Mouse (Mus musculus) lung, postnatal 4 days (tissue): ENCODE data around the gene Crtap.
A peak's percentile ranks its signal among the peaks of the same experiment; 100 is the strongest.

Experiments
- DNase-seq, 2 experiments: peaks; one replicate each; pipeline ENCODE4 v3.0.0; 2021

The Crtap gene

DNA sequence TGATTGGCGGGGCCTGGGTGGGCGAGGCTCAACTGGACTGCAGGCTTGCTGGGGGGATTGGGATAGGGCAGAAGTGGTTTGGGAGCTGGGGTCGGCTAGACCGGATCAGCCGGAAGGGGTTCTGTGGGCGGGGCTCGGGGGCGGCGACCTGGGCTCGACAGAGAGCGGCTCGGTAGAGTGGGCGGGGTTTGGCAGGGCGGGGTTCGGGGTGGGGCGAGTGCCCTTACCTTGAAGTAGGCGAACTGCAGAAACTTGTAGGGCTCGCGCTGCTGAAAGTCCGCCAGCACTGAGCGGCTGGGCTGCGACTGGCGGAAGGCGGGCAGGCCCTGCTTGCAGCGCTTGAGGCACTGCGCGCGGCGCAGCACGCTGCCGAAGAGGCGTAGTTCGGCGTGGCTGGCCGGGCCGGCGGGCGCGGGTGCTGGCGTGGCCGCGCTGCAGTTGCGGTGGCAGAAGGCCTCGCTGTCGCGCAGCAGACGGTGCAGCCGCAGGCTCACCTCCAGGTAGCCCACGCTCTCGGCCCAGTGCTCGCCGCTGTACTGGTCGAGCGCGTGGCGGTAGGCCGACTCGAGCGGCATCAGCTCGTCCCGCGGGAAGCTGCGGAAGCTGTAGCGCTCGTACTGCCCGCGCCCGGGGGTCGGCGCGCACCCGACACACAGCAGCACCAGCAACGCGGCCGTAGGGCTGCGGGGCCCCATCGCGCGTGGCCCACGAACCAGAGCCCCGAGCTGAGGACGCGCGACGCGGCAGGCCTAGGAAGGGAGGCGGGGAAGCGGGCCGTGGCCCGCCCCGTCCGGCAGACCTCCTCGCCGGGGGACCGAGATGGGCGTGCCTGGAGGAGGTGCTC is at the start of gene Crtap:
Crtap (minus strand) TSS at position 771 of the 844 bp plus-strand sequence.
- DNase-seq: peak; percentile 73 to 83

GRCm38 (mm10) chr9:114435668-114436067 is 45.2 kb upstream of the Crtap start:
- no peak for DNase-seq

DNA sequence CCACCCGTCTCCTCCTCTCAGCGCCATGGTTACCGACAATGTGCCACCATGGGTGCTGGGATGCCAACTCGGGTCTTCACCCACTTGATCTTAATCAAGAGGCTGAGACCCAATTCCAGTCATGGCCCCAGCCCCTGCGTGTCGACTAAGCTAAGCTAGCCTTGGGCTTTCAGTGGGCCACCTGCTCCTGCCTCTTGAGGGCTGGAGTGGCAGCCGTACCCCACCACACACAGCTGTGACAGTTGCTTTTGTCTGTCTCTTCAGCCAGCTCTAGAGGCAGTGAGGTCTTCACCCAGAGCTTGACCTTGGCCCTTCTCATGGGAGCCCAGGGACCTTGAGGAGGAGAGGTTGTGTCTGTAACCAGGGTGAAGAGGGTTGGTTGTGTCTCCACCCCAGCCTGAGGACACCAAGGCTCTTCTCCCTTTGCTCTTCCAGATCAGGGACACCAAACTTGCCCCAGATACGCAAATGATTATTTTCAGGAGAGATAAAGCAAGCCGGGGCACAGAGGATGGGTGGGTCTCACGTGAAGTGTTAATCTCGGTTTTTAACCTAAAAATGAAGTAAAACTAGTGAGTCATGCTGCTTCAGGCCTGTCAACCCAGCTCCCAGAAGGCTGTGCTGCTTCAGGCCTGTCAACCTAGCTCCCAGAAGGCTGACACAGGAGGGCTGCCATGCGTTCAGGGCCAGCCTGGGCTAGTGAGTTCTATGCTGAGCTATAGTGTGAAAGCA is 37.8 kb upstream of the Crtap start:
- DNase-seq: no peak

GRCm38 (mm10) chr9:114427425-114427824 is 37.0 kb upstream of the Crtap start:
- DNase-seq: no peak

DNA sequence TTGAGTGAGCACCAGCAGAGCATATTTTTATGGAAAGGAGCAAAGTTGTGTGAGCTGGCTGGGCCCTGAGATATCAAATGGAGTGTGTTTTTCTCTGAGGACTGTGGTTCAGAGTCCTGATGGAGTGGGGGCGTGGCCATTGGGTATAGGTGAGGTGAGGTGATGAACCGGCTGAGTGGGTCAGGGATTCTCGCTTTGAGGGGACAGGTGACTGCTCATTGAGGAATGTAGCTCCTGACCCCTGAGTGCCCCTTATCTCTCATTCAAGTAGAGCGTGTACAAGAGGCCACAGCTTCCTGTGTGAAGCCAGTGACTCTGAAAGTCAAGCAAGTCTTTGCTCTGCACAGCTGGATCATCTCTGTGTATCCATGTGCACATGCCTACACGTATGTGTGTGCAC is 35.7 kb upstream of the Crtap start:
- DNase-seq: peak; percentile 25 to 63

DNA sequence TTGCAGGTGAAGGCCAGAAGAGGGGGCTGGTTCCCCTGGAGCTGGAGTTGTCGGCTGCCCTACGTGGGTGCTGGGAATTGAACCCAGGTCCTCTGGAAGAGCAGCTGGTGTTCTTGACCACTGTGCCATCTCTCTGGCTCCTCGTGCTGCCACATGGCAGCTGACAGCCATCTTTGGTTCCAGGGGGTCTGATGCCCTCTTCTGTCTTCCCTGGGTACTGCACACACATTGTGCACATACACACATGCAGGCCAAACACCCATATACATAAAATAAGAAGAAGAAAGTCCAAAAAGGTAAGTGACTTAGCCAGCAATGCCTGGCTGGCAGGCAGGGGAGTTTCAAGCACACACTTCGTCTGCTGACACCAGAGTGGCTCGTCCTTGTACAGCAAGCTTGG is 35.1 kb upstream of the Crtap start:
- no peak for DNase-seq

GRCm38 (mm10) chr9:114421797-114422196 is 31.3 kb upstream of the Crtap start:
- DNase-seq: no peak

DNA sequence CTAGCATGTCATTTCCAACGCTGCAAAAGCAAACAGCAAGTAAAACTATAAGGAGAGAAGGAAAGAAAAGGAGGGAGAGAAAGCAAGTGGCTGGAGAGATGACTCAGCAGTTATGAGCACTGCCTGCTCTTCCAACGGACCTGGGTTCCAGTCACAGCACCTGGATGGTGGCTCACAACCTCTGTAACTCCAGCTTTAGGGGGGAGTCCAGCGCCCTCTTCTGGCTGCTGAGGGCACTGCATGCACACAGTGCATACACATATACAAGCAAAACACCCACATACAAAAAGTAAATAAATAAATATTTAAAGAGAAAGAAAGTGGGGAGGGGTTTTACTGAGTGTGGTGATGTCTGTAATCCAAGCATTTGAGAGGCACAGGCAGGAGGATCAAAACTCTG is 30.6 kb upstream of the Crtap start:
- DNase-seq: no peak

GRCm38 (mm10) chr9:114420443-114420842 is 30.0 kb upstream of the Crtap start:
- no peak for DNase-seq

- peak in 1 of 2 experiments; percentile 56 for DNase-seq
Observed at GRCm38 (mm10) chr9:114418187-114418586, 27.7 kb upstream of the Crtap start.

DNA sequence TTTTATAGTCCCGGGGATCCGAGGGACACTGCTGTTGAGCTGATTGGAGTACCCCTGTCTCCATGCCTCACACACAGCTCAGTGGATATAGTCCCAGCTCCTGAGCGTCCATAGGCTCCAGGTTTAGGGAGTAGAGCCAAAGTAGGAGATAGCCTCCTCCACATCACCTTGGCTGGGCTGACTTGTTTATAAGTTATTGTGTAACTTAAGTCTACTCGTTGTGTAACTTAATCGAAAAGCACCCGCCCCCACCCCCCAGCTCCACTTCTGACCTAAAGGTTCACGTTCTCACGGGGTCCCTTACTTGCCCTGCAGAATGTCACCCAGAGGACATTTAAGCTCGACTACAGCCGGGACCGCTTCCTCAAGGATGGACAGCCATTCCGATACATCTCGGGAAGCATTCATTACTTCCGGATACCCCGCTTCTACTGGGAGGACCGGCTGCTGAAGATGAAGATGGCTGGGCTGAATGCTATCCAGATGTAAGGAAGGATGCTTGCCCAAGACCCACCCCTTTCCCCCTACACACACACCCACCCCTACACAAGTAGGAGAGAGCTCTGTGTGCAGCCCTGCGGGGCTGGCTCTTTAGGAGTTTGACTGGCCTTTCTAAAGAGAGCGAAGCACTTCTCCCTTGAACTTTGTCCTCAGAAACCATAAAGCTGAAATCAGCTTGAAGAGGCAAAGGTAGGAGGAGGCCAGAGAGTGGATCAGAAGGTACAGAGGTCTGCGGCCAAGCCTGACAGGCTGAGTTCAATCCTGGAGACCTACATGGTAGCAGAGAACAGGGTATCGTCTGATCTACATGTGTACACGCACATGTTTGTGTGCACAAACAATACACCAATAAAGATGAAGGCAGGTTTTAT is 26.4 kb upstream of the Crtap start:
- DNase-seq: no peak

GRCm38 (mm10) chr9:114415701-114416100 is 25.2 kb upstream of the Crtap start:
- peak; percentile 41 to 61 for DNase-seq

GRCm38 (mm10) chr9:114413866-114414265 is 23.4 kb upstream of the Crtap start:
- DNase-seq: no peak

DNA sequence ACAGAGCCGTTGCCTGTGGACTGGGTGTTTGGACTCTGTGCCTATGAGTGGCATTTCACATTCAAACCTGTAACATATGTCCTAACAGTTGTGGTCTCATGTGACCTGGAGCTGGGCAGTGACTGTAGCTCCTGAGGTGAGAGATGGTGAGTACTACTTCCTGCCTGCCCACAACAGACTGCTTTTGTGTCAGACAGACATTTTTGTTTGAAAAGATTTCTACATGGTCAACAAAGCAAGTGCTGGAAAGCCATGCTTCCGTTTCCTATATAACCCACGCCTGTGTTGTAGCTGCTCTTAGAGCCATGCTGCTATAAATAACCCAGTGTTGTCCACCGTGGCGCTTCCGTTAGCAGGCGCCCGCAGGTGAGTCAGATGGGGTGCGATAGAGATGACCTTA is 21.9 kb upstream of the Crtap start:
- no peak for DNase-seq

DNA sequence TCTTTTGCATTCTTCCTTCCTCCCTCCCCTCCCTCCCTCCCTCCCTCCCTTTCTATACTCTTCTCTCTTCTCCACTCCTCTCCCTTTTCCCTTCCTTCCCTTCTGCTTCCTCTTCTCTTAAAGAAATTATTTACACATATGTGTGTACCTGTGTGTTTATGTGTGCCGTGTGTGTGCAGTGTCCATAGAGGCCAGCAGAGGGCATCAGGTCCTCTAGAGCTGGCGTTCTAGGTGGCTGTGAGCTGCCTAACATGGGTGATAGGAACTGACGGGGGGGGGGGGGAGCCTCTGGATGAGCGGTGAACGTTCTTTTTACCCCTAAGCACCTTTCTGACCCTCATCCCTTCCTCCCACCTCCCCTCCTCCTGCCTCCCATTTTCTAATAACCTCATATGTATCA is 20.8 kb upstream of the Crtap start:
- DNase-seq: no peak

DNA sequence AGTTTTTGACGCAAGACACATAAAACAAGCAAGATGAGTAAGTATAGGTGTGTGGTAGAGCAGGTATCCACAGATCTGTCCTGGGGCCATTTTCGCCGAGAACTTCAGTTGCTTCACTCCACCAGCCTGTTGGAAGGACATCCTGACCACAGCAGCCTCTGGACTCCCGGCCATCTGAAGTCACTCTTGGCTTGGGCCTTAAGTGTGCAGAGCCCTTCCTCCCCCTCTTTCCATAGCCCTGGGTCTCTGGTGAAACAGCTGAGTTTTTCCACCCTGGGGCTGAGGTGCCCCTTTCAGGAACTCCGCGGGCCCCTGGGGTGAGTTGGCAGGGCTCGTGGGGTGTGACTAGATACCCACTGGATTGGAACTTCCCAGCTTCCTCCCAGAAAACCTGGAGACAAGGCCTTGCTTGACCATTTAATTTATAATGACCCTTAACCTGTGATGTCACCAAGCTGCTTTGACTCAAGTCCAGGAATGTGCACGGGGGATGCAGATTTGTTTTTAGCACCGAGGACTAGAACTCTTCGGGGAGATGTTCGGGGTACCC is 19.9 kb upstream of the Crtap start:
- DNase-seq: no peak

- no peak for DNase-seq
Observed at GRCm38 (mm10) chr9:114407676-114408075, 17.2 kb upstream of the Crtap start.

DNA sequence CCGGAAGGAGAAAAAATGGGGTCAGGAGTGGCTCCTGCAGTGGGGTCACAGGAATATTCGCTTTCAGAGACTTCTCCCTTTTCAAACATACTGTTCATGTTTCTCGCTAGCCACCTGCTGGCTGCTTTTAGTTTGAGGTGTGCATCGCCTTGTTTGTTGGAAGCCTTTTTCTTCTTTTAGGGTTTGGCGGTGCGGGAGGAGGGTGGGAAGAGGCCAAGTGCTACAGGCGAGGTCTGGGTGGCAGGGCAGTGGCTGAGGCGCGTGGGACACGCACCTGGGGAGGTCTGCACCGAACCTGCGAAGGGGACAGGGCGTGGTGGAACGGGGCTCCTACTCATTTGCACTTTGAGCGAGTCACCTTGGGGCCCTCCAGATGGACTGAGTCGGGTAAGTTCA is 11.2 kb upstream of the Crtap start:
- DNase-seq: peak in 1 of 2 experiments; percentile 49

DNA sequence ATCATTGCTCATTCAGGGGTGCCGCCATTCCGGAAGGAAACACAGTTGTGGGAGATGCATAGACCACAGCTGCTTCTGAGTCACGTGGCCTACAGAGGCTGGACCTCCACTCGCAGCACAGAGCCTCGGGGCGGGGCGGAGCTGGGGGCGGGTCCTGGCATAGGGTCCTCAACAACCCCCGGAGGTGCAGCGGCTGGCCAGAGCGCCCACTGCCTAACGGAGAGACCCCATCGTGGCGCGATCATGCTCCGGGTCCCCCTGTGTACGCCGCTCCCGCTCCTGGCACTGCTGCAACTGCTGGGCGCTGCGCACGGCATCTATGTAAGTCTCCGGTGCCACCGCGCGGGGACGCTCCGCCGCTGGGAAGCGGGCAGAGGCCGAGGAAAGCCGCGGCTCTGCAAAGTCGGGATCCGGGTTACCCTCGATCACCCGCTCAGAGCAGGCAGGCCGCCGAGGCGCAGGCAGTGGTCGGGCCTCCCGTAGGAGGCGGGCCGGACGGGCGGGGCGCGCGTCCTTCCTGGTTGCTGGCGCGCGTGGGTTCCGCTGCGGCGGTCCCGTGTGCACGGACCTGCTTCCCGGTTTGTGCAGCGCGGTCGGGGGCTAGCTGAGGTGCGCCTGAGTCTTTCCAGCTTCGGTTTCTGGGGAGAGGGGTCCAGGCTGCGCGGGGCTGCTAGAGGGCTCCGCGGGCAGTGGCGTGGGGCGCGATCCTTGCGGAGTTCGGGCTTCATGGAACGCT is 10.6 kb upstream of the Crtap start, which contains the start of the genes Glb1 and Tmppe:
Glb1 (plus strand) TSS at position 128 of the 736 bp plus-strand sequence.
Tmppe (plus strand) TSS at position 157 of the 736 bp plus-strand sequence.
- DNase-seq: peak; percentile 88 to 90

DNA sequence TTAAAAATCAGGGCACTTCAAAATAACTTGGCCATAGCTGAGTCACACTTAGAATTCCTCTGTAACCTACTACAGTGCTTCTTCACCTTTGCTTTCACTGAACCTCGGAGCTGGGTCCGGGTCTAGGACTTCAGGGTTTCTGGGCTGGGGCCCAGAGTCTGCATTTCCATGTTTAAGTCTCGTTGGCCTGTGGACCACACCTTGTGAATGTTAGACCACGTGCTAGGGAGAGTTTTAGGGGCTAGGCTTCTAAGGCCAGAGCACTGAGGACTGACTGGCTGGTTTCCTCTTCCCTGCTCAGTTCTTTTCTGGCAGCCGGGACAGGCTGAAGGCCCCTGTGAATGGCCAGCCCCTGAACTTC is 10.1 kb upstream of the Crtap start:
- DNase-seq: no peak

GRCm38 (mm10) chr9:114399680-114400079 is 9.2 kb upstream of the Crtap start:
- no peak for DNase-seq

DNA sequence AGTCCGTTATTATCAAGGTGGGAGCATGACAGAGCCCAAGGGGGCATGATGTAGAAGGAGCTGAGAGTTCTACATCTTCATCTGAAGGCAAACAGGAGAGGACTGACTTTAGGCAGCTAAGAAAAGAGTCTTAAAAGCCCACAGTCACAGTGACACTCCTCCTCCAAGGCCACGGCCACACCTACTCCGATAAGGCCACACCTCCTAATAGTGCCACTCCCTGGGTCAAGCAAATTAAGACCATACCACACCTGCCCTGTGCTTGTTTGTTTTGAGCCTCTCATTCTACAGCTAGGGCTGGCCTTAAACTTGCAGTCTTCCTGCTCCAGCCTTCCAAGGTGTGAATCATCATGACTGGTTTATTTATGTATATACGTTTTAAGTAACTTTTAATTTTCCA is 4.8 kb upstream of the Crtap start:
- no peak for DNase-seq
